ENCODE assay signal across 20 mouse cellular contexts in genomic region chr11:88604635-88605034, GRCm38 (mm10).
DNase-seq lines count a peak whose midpoint lies in the region; ATAC-seq and TF ChIP-seq lines count a peak whose summit lies in the region.
"Had no signal": no experiment of that assay in that cellular context is flagged by ENCODE, and none has a peak within 500 bp of the region (broad histone marks: within the 10 kb centered on the region; RNA-seq: fewer than 3 reads in every experiment).

No protein-coding gene starts in this region.

- H3K9ac ChIP-seq in hindbrain, embryonic 13.5 days: no peak overlapping the region
- no peak overlapping the region for H3K9ac ChIP-seq in hindbrain, embryonic 16.5 days (ENCODE audit: low read depth, low read length)
- H3K9ac ChIP-seq in midbrain, embryonic 14.5 days (replicated peaks; ENCODE audit: low read length): no peak overlapping the region
- H3K9ac ChIP-seq: liver, embryonic 14.5 days; neural tube, embryonic 12.5 days had no signal

- H3K36me3 ChIP-seq in heart, embryonic 10.5 days: peaks cover 24% of the 10 kb centered on the region
- H3K36me3 ChIP-seq in hindbrain, embryonic 13.5 days: peaks cover 11% of the 10 kb centered on the region
- no peaks in the 10 kb centered on the region for H3K36me3 ChIP-seq in hindbrain, embryonic 16.5 days (ENCODE audit: control insufficient read depth, insufficient read depth, low read length)
- peaks cover 57% of the 10 kb centered on the region for H3K36me3 ChIP-seq in G1E (replicated peaks)
- H3K36me3 ChIP-seq in midbrain, embryonic 14.5 days (ENCODE audit: control insufficient read depth, insufficient read depth, low read length): 0 out of 2 replicates have a peak, but pooled peaks cover 8% of the 10 kb centered on the region

- H3K4me2 ChIP-seq in hindbrain, embryonic 13.5 days: no peak overlapping the region
- no peak overlapping the region for H3K4me2 ChIP-seq in hindbrain, embryonic 16.5 days (ENCODE audit: low read length)
- no peak overlapping the region for H3K4me2 ChIP-seq in midbrain, embryonic 14.5 days (ENCODE audit: low read length)
- H3K4me2 ChIP-seq: neural tube, embryonic 12.5 days had no signal

- no peaks in the 10 kb centered on the region for H3K9me3 ChIP-seq in heart, embryonic 10.5 days
- no peaks in the 10 kb centered on the region for H3K9me3 ChIP-seq in hindbrain, embryonic 13.5 days
- H3K9me3 ChIP-seq in hindbrain, embryonic 16.5 days (ENCODE audit: control insufficient read depth, low read length): no peaks in the 10 kb centered on the region
- no peaks in the 10 kb centered on the region for H3K9me3 ChIP-seq in G1E (replicated peaks)
- H3K9me3 ChIP-seq in midbrain, embryonic 14.5 days (ENCODE audit: control insufficient read depth, low read length): no peaks in the 10 kb centered on the region
- H3K9me3 ChIP-seq: megakaryocyte, embryonic 14.5 days; neural tube, embryonic 12.5 days had no signal

- no peaks in the 10 kb centered on the region for H3K27me3 ChIP-seq in heart, embryonic 10.5 days (ENCODE audit: insufficient read depth, poor library complexity, severe bottlenecking)
- H3K27me3 ChIP-seq in hindbrain, embryonic 13.5 days: no peaks in the 10 kb centered on the region
- H3K27me3 ChIP-seq in hindbrain, embryonic 16.5 days (replicated peaks; ENCODE audit: control insufficient read depth, insufficient read depth, low read length): no peaks in the 10 kb centered on the region
- no peaks in the 10 kb centered on the region for H3K27me3 ChIP-seq in G1E (ENCODE audit: insufficient read depth, low read length)
- no peaks in the 10 kb centered on the region for H3K27me3 ChIP-seq in midbrain, embryonic 14.5 days (ENCODE audit: control insufficient read depth, insufficient read depth, low read length)
- H3K27me3 ChIP-seq: megakaryocyte, embryonic 14.5 days; neural tube, embryonic 12.5 days had no signal

- no peak for DNase-seq in heart, embryonic 10.5 days (ENCODE audit: low spot score)
- DNase-seq in heart, postnatal 36 days: no peak
- DNase-seq in G1E (ENCODE audit: low spot score): no peak
- DNase-seq in midbrain, embryonic 14.5 days: no peak
- no peak for DNase-seq in embryo, embryonic 10.5 days (ENCODE audit: low spot score)
- DNase-seq: adrenal gland, postnatal 25 days; cerebellum, adult 9-11 months; gastrocnemius, postnatal 36 days; kidney, adult 8-10 months; layer of hippocampus, postnatal 36 days; left cerebral cortex, postnatal 4 days; lung, postnatal 10 days; right cerebral cortex, postnatal 4 days; thymus, adult 18-20 months had no signal

- no peak for TF ChIP-seq CTCF in G1E (IDR thresholded peaks at IDR 0.05; ENCODE audit: low read depth, low read length)

- ATAC-seq in hindbrain, embryonic 13.5 days (ENCODE audit: low FRiP score): no peak
- no peak for ATAC-seq in hindbrain, embryonic 16.5 days
- peak; percentile 23; the same call in 1 of the 2 replicates for ATAC-seq in G1E (ENCODE audit: extremely low read depth, insufficient number of reproducible peaks, low FRiP score, poor library complexity, severe bottlenecking)
- no peak for ATAC-seq in midbrain, embryonic 14.5 days (ENCODE audit: low FRiP score, low TSS enrichment)

- WGBS in heart, embryonic 10.5 days: 52% methylated on average over 2 of the region's 2 CpGs
- 60% methylated on average over 2 of the region's 2 CpGs for WGBS in hindbrain, embryonic 13.5 days
- 68% methylated on average over 2 of the region's 2 CpGs for WGBS in hindbrain, embryonic 16.5 days
- WGBS in midbrain, embryonic 14.5 days: 59% methylated on average over 2 of the region's 2 CpGs

- H3K4me1 ChIP-seq in heart, embryonic 10.5 days: peaks cover 98% of the 10 kb centered on the region
- H3K4me1 ChIP-seq in hindbrain, embryonic 13.5 days (replicated peaks): peaks cover 86% of the 10 kb centered on the region
- peaks cover 20% of the 10 kb centered on the region for H3K4me1 ChIP-seq in hindbrain, embryonic 16.5 days (ENCODE audit: control insufficient read depth, insufficient read depth, low read depth, low read length)
- peaks cover 97% of the 10 kb centered on the region for H3K4me1 ChIP-seq in G1E (ENCODE audit: insufficient read depth, low read depth, low read length)
- peaks cover 38% of the 10 kb centered on the region for H3K4me1 ChIP-seq in midbrain, embryonic 14.5 days (ENCODE audit: control insufficient read depth, insufficient read depth, low read length)

- peak overlapping the region; percentile 49 for H3K27ac ChIP-seq in heart, embryonic 10.5 days
- peak overlapping the region; percentile 67; the same call in 1 of the 2 replicates for H3K27ac ChIP-seq in hindbrain, embryonic 13.5 days
- H3K27ac ChIP-seq in hindbrain, embryonic 16.5 days (ENCODE audit: low read depth, low read length): no peak overlapping the region
- H3K27ac ChIP-seq in midbrain, embryonic 14.5 days (replicated peaks; ENCODE audit: low read depth, low read length): peak overlapping the region; percentile 20; the same call in 1 of the 2 replicates
- H3K27ac ChIP-seq: liver, embryonic 14.5 days; neural tube, embryonic 12.5 days had no signal

- intact Hi-C loops in heart, postnatal 36 days (cut with DNase I): no loop called here

- H3K4me3 ChIP-seq in heart, embryonic 10.5 days: no peak overlapping the region
- no peak overlapping the region for H3K4me3 ChIP-seq in hindbrain, embryonic 13.5 days
- no peak overlapping the region for H3K4me3 ChIP-seq in hindbrain, embryonic 16.5 days (ENCODE audit: low read length)
- H3K4me3 ChIP-seq in G1E (ENCODE audit: low read depth, low read length): peak overlapping the region; percentile 33; the same call in 1 of the 2 replicates
- no peak overlapping the region for H3K4me3 ChIP-seq in midbrain, embryonic 14.5 days (replicated peaks; ENCODE audit: low read depth, low read length)
- H3K4me3 ChIP-seq: erythroblast, embryonic 14.5 days; neural tube, embryonic 12.5 days had no signal
